Mouse (Mus musculus): ENCODE results near the gene Cmtr1.
"Not testable (repeated sequence)": the region's sequence is repeated elsewhere in the genome, so short reads cannot be mapped to it uniquely, and the experiment has no call there.

The Cmtr1 gene

DNA sequence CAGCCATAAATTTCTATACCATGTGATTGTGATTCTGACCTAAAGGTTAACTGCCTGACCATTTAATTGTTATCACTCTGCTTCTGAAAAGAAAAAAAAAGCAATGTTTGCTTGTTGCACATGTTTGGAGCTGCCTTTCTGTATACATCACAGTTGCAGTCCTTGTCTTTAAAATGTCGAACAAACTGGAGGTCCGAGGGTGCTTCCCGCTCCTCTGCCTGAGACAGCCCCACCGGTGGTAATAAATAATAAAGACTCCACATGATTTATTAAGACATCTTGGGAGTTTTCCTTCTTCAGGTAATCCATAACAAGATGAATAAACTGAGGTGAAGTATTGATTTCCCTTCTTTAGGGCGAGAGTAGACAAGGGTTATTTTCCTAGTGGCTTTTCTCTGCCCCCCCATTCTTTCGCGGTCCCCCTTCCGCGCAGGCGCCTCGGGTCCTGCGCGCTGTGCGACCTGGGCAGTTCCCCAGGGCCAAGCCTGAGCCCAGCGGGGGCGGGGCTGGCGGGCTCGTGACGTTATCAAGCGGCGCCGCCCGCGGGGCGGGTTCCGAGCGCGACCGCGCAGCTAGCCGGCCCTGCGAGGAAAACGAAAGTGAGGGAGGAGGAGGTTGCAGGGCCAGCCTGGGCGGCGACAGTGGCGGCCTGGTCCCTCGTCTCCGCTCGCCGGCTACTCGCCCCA, at the start of gene Cmtr1:
TSS of gene Cmtr1 (plus strand) at position 520 of the 686 bp plus-strand sequence.
- peak; percentile 98 for DNase-seq (ENCODE audit: low spot score)

DNA sequence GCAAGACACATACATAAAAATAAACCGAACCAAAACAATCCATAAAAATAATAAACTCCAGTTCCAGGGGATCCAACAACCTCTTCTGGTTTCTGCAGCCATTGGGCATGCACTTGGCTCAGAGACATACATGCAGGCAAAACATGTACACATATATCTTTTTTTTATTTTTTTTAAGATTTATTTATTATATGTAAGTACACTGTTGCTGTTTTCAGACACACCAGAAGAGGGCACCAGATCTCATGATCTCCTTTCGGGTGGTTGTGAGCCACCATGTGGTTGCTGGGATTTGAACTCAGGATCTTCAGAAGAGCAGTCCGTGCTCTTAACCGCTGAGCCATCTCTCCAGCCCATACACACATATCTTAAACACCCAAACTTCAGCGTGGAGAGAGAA, 46.9 kb upstream of the Cmtr1 start:
- DNase-seq (ENCODE audit: low spot score): not testable (repeated sequence)

DNA sequence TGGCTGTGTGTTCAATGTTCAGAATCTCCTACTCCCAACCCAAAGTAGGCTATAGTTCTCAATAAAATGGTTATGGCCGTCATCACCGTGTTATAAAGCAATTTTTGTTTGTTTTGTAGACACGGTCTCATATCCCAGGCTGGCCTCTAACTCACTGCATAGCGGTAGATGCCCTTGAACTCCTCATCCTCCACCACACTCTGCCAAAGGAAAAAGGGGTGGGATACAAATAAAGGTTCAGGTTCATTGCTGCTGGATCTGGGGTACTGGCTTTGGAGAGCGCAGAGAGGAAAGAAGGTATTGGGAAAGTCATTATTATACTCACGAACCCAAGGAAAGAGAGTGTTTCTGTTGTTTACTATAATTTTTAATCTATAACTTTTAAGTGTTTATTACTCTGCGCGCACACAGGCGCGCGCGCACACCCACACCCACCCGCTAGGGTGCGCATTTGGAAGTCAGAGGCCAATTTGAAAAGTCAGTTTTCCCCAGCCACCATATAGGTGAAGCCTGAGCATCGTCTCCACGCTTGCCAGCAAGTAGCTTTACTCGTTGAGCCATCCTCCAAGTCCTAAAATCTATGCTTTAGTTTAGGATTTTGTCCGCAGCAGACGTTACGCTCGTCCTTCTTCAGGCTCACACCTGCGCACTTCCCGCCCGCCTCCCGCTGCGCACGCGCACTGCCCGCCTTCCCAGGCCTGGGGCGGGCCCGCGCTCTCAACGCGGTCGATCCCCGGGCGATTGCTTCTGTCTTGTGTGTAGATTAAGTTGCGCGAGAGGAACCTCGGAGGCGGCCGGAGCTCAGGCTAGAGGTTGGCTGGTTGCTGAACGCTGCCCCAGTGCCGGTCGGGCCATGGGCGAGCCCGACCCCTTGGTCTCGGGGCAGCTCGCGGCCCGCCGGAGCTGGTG, 46.0 kb upstream of the Cmtr1 start, which contains the start of the genes Rnf8 and Gm28043:
TSS of gene Rnf8 (plus strand) at position 676 of the 909 bp plus-strand sequence.
TSS of gene Gm28043 (plus strand) at position 762 of the 909 bp plus-strand sequence.
- peak; percentile 94 for DNase-seq (ENCODE audit: low spot score)

DNA sequence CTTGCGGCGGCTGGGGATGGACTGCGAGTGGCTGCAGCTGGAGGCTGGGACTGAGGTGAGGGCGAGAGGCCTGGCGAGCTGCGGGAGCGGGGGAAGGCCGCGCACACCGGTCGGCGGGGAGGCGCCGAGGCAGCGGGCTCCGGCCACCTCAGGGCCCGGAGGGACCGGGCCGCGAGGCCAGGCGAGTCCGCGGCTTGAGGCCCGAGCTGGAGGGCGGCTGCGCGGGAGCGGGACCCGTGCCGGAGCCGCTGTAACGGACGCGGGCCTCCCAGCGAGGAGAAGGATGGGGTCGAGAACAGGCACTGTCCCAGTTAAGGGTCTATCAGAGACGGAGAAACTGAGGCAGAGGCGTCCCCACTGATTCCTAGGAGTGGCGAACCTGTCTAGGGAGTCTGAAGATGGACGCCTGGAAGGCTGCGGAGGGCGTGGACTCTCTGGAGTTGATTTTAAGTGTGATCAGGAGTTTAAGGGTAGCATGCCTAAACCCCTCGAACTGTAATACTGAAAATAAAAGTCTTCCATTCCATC, 45.3 kb upstream of the Cmtr1 start:
- DNase-seq (ENCODE audit: low spot score): no peak

DNA sequence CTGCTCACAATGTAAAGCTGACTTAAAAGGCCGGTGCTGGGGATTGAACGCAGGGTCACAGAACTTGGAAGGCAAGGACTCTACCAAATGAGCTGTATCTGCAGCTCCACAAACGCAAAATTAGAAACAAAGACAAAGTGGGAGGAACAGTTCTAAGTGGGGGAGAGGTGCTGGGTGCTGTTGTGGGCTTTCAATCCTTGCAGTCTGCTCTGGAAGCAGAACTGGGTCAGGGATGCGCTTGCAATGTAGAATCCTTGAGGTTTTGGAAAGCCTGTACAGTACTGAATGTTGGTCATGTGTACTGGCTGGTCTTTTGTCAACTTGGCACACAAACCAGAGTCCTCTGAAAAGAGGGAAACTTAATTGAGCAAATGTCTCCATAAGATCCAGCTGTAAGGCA, 44.8 kb upstream of the Cmtr1 start:
- DNase-seq (ENCODE audit: low spot score): no peak

DNA sequence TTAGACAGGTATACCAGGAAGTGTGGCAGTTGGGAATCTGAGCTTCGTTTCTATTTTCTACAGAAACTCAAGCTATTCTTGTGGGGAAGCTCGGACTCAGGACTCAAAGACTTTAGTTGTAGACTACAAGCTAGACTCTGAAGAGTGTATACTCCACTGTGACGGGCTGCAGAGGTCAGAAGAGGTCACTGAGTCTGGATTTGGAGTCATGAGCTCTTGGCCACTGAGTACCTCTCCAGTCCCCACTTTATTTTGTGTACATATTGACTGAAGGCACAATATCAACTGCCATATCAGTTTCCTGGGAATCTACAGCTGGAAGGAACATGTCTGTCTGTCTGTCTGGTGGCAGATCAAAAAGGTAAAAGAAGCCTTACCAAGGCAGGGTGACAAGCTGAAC, 41.2 kb upstream of the Cmtr1 start:
- DNase-seq (ENCODE audit: low spot score): no peak

DNA sequence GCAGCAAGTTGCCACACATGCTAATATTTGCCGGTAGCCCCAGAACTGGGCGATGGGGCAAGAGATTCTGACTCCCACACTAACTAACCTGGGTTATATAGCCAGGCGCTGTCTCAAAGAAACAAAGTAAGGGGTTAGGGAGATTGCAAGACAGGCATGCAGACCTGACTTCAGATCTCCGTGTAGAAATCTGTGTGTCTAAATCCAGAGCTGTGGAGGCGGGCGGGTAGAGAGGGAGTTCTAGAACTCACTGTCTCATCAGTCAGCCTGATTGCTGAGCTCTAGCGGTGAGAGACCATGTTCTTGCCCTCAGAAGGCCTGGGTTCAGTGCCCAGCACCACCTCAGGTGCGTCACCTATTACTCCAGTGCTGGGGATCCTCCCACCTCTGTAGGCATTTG, 36.9 kb upstream of the Cmtr1 start:
- no peak for DNase-seq (ENCODE audit: low spot score)

DNA sequence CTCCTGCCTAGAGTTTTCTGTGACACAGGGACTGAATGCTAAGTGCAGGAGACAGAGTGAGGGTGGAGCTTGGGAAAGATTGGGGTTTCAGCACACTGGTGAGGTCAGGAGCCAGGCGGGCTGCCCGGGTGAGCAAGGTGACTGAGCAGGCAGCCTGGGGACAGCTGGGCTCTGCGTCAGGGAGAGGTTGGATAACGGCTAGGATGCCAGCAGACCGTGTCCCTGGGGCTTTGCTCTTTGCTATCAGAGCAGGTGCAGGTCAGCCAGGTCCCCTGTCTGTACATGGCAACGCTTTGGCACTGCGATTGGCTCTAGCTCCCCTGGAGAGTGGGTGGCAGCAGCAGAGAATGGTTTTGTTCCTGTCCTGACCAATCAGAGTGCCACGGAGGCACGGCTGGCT, 33.1 kb upstream of the Cmtr1 start:
- no peak for DNase-seq (ENCODE audit: low spot score)

DNA sequence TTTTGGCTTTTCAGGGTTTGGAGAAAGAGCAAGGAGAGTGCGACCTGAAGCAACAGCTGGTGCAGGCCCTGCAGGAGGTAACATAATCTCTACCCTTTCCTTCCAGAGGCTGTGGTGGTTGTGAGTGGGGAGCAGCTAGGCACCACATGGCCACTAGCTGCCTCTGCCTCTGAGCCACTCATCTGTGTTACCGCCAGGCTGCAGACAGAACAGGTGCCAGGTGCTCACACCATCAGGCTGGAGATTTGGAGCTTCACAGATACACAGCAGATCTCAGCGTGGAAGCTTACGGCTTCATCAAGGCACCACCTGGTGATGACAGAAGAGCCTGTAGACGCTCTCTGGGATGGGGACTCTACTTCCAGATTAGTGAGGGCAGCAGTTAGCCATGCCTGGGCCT, 31.4 kb upstream of the Cmtr1 start:
- no peak for DNase-seq (ENCODE audit: low spot score)

DNA sequence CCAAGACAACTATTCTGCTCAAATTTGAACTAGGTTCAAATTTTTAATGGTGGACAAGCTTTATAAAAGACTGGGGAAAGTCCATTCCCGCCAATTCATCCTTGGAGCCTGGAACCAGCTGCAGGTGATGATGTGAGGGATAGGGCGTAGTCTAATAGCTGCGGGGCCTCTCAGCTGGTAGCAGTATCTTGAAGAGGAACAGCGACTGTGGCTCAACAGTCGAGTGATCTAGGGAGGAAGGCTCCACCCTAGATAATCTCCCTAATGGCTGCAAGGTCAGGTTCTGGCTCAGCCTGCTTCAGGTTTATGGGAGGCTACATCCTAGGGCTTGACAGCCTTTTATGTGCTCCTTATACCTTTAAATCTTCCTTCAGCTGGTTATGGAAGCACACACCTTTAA, 30.8 kb upstream of the Cmtr1 start:
- no peak for DNase-seq (ENCODE audit: low spot score)

DNA sequence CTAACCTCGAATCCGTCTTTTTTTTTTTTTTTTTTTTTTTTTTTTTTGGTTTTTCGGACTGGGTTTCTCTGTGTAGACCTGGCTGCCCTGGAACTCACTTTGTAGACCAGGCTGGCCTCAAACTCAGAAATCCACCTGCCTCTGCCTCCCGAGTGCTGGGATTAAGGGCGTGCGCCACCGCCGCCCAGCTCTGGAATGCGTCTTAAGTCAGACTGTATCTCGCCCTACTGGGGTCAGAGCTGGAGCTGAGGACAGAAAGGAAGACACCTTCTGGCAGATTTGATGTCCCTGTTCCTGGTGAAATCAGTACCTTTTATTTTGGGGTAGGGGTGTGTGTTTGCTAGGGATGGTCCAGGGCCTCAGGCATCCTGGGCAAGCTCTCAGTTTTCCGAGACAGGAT, 28.1 kb upstream of the Cmtr1 start:
- DNase-seq (ENCODE audit: low spot score): no peak

DNA sequence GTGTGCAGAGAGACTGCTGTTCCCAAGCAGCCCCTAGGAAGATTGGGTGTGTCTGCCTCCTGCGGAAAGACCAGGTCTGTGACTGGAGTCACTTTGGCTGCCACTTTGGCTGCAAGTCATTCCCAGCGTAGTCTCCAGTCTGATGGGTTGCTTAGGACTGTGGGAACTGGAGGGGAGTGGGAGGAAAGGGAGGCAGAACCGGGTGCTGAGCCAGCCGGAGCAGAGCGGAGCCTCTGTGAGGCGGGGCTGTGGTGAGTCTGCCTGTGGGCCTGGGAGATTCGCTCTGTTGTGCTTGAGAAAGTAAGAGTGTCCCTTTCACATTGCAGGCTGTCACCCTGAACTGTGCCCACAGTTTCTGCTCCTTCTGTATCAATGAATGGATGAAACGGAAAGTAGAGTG, 24.9 kb upstream of the Cmtr1 start:
- DNase-seq (ENCODE audit: low spot score): no peak

DNA sequence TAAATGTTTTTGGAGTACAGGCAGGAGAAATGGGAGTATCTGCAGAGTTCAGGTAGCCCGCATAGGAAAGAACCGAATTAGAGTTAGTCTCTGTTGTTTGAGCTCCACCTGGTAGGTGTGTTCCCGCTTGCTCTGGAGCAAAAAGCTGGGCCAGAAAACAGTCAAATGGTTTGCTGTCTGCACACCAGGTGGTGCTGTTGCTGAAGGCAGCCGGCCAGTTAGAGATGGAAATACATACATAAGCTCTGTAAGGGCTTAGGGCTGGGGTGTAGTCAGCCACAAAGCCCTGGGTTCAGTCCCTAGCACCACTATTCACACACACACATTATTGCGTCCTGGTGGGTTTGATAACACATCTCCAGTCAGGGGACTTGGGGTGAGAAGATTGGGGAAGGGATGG, 24.3 kb upstream of the Cmtr1 start:
- DNase-seq (ENCODE audit: low spot score): peak; percentile 25

DNA sequence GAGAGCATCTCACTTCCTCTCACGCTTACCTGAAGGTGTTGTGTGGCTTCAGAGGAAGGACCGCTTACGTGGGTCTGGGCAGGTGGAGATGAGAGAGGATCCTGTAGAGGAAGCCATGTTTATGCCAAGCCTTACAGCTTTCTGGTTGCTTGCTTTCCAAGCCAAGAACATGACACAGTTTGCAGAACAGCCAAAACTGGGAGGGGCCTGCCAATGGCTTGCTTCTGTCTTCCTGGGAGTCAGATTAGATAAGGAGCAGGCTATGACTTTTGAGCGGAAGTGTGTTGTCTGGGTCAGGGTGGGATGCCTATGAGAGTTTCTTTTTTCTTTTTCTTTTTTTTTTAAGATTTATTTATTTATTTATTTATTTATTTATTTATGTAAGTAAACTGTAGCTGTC, 23.0 kb upstream of the Cmtr1 start:
- no peak for DNase-seq (ENCODE audit: low spot score)

DNA sequence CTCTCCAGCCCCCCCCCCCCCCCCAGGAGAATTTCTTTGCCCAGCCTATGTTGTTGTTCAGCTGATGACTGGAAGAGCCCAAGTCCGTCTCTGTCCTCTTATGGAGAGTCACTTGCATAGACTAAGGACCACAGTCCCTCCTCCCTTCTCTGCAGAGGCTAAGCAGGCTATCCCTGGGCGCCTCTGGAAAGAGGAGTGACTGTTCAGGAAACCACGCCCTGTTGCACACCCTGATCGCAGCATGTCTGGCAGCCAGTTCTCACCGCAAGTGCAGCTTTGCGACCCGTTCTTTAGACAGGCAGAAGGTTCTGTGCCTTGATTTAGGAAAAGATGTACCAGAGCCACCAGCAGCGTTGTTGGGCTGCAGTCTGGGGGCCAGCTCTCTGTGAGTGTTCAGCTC, 22.5 kb upstream of the Cmtr1 start:
- DNase-seq (ENCODE audit: low spot score): no peak

DNA sequence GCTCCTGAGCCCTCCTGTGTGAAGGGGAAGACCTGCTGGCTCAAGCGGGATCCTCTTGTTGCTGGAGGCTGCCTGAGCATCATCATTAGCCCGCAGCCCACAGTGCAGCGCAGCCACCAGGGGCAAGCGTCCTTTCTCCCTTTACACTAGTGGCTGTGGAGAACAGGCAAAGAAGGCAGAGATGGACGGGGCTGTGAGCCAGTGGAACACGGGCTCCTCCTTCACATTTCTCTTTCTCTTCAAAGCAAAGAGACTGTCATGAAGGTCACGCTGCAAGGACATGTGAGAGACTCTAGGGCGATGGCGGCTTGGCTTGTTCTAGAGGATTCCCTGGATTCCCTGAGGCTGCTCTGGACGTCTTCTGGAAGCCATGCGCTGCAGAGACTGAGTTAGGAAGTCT, 19.4 kb upstream of the Cmtr1 start:
- no peak for DNase-seq (ENCODE audit: low spot score)

DNA sequence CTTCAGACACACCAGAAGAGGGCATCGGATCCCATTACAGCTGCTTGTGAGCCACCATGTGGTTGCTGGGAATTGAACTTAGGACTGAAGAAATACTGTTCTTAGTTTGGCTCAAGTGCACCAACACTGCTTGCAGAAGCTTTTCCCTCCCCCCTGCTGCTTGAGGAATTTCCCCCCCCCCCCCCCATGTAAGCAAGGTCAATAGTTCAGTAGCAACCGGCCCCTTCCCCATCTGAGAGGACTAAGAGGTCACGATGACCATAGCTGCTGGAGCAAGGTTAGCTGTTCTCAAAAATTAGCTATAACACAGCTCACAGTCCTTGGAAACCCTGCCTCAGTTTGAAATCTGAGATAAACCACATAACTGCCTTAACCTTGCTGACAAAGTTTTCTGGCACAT, 18.2 kb upstream of the Cmtr1 start:
- DNase-seq (ENCODE audit: low spot score): no peak

DNA sequence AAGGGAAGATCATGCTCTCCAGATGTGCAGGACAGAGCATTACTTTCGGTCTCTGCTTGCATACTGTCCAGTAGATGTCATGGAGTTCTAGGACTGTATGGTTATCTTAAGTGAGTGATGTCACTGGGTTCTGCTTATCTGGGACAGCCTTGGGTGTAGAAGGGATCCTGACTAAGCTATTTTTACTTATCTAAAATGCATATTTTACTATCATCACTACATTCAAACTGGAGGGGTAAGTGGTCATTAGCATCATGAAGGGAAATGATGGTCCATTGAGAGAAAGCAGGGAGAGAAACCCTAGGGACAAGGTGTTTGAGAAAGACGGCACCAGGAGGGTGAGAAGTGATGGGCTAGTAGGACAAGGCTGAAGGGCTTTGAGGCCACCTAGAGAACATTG, 2.1 kb upstream of the Cmtr1 start:
- DNase-seq (ENCODE audit: low spot score): no peak

DNA sequence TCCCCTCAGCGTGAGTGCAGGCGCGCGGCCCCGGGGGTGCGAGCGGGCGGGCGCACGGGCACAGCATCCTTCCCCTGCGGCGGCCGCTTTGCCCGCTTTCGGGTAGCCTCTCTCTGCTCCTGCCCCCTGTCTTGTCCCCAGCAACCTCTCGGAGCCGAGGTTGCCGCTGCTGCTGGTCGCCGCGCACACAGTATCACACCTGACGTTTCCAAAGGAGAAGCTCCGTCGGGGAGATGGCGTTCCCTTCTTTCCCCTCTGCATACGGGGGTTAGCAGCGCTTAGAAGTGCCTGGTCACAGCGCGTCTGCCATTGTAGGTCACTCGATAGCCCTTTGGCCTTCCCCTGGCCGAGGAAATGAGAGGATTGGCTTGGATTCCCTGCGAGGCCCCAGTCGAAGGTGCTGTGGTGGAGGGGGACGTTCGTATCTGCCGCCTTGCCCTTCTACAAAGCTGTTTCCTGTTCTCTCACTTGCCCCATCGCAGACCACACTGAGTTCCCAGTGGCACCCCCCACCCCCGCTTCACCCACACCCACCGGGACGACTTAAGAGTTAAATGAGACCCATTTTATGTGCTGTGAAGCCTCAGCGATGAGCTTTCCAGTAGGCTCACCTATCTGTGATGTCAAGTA, 482 bp downstream of the Cmtr1 start:
- DNase-seq (ENCODE audit: low spot score): no peak

DNA sequence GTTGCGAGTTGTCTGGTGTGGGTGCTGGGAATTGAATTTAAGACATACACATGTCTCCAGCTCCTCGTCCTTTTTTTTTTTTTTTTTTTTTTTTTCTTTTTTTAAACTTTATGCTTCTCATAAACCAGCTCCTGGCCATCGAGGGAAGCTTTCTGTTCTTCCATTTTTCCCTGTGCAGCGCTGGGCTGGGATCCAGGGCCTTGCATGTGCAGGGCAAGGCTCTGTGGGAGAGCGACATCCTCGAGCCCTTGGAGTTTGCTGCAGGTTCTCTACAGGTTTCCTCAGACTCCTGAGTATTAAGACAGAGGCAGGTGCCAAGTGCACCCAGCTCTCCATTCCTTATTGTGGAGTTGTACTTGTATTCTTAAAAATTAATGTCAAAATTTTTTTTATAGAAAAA, 1.8 kb downstream of the Cmtr1 start:
- DNase-seq (ENCODE audit: low spot score): no peak

DNA sequence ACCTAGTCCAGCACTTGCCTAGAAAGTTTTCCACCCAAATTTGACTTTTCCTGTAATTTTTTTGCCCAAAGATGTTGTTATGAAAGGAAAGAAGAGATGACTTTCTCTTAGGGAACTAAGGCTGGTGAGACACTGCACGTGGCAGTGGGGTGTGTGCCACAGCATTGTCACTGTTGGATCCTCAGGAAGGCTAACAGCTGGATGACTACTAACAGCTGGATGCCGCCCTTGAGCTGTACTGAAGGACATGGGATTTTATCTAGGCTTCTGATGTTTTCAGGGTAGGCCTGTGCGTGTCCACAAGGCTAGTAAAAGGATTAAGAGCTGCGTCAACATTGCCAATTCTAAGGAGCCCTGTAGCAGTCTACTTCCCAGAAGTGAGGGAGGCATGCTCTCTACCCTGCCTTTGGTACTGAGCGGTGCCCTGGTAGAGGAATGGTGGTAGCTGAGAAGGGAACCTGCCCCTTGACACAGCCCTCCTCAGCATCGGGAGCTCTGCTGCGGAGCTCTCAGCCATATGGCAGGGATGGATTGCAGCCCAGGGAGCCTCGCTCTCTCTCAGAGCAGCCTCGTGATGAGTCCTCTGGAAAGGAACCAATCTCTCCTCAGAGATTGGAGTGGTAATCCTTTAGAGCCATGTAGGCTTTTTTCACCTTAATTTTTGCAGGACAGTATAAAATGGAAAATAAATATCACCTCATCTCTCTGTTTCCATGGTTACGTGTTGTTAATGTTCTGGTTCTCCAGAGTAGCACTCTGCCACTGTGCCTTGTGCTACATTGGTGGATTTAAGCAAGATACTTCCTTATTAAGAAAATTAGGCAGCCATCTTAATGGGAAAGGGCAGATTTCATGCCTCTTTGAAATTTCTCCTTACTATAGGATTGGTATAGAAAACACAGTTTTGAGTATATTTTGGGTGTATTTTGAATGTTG, 7.9 kb downstream of the Cmtr1 start:
- no peak for DNase-seq (ENCODE audit: low spot score)

DNA sequence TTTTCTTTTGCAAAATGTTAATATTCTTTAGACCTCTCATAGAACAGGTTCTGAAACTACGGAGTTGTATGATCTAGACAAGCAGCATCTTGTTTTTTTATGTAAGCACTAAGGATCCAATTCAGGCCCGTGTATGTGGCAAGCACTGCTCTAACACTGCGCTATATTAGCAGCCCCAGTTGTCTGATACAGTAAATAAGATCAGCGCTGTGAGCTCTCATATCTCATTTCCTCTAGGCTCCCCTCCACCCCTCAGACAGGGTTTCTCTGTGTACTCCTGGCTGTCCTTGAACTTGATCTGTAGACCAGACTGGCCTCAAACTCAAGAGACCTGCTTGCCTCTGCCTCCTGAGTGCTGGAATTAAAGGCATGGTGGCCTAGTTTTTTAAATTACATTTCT, 8.6 kb downstream of the Cmtr1 start:
- DNase-seq (ENCODE audit: low spot score): no peak
